Mouse (Mus musculus) hindbrain, embryonic 13.5 days (tissue): ENCODE results near the gene Rbm39. TPM values are rescaled to one million over a fixed set of nuclear protein-coding genes. Genes with fewer than 3 reads are reported as not detected.
"Not testable (repeated sequence)": the region's sequence is repeated elsewhere in the genome, so short reads cannot be mapped to it uniquely, and the experiment has no call there.

Experiments
- ATAC-seq: fragments of 200-750 bp; cut with Nextera tagmentation; 2 replicates; pipeline ENCODE4 v1.8.0; 2017; ENCODE audit warnings: moderate TSS enrichment; ENCODE audit not compliant: low FRiP score
- H3K27ac ChIP-seq: fragments of 300-500 bp; sonication (generic); 2 replicates; pipeline ENCODE4 v1.5.1; 2015; ENCODE audit warnings: inconsistent platforms, mild to moderate bottlenecking, moderate library complexity
- H3K27me3 ChIP-seq: fragments of 300-500 bp; sonication (generic); 2 replicates; pipeline ENCODE4 v1.6.1; 2015; ENCODE audit warnings: mild to moderate bottlenecking, inconsistent platforms
- H3K36me3 ChIP-seq: fragments of 300-500 bp; sonication (generic); 2 replicates; pipeline ENCODE4 v1.6.1; 2015; ENCODE audit warnings: mild to moderate bottlenecking, inconsistent platforms
- H3K4me1 ChIP-seq: fragments of 300-500 bp; sonication (generic); replicated peaks from 2 replicates; pipeline ENCODE4 v1.6.1; 2015; ENCODE audit warnings: inconsistent platforms
- H3K4me2 ChIP-seq: fragments of 300-500 bp; sonication (generic); 2 replicates; pipeline ENCODE4 v1.6.1; 2015; ENCODE audit warnings: inconsistent platforms, mild to moderate bottlenecking, moderate library complexity
- H3K4me3 ChIP-seq: fragments of 300-500 bp; sonication (generic); 2 replicates; pipeline ENCODE4 v1.5.1; 2015; ENCODE audit warnings: mild to moderate bottlenecking, inconsistent platforms
- H3K9ac ChIP-seq: fragments of 300-500 bp; sonication (generic); 2 replicates; pipeline ENCODE4 v1.6.1; 2015; ENCODE audit warnings: mild to moderate bottlenecking, inconsistent platforms
- H3K9me3 ChIP-seq: fragments of 300-500 bp; sonication (generic); 2 replicates; pipeline ENCODE4 v1.6.1; 2016; ENCODE audit warnings: inconsistent platforms
- WGBS: fragments of 180-500 bp; shearing (Covaris S2); methylation state at CpG from one replicate; pipeline ENCODE4 v1.1.7; 2015; 5-methylcytosine and 5-hydroxymethylcytosine counted together
- polyA plus RNA-seq: library from polyadenylated mRNA; unstranded; fragments of >200 nt; fragmentation: Nextera tagmentation; extraction: Ambion mirVana; gene quantifications from 2 replicates; pipeline ENCODE4 v1.2.1, GENCODE M21; 2015

Gene Rbm39
- polyA plus RNA-seq, 1 experiment from 2014 or later = 565 TPM

DNA sequence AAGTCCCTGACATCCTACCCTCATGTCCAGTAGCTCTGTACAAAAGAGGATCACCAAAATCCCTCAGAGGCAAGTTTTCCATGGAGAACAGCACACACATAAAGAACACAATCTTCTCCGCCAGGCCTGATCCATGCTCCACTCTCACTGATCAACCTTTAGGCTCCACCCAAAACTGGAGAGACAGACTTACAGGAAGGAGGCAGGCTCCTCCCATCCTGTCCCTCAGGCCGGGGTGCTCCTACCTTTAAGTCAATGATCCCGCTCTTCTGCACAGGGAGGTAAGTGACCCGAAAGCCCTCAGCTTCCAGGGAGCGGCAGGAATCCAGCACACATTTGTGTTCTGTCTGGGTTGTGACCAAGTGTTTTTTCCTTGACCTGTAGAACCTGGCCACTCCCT is 45.9 kb downstream of the Rbm39 start:
- Histone ChIP-seq H3K27ac (no peak overlapping the region), H3K9me3 (no peaks in the 10 kb centered on the region), H3K4me3 (no peak overlapping the region), H3K9ac (no peak overlapping the region), H3K4me2 (no peak overlapping the region), H3K4me1 (no peaks in the 10 kb centered on the region), H3K27me3 (no peaks in the 10 kb centered on the region), H3K36me3 (peaks cover 22% of the 10 kb centered on the region)
- ATAC-seq = no peak
- 95% methylated on average over 5 of the region's 5 CpGs for WGBS

- H3K4me2 ChIP-seq = no peak within 1 kb of the TSS
- no peaks in the 10 kb centered on the region for H3K9me3 ChIP-seq
- H3K4me3 ChIP-seq = no peak within 1 kb of the TSS
- H3K4me1 ChIP-seq = no peaks in the 10 kb centered on the region
- H3K36me3 ChIP-seq = peaks cover 59% of the 10 kb centered on the region
- no peak within 1 kb of the TSS for H3K27ac ChIP-seq
- 96% methylated on average over 5 of the region's 5 CpGs for WGBS
- ATAC-seq = no peak
- H3K27me3 ChIP-seq = no peaks in the 10 kb centered on the region
- H3K9ac ChIP-seq = no peak within 1 kb of the TSS
Measured at GRCm38 (mm10) chr2:156126992-156127391, 53.0 kb downstream of the Rbm39 start, which contains the start of gene Gm28036. Gene Gm28036, minus strand, starts transcription at chr2:156127092.

DNA sequence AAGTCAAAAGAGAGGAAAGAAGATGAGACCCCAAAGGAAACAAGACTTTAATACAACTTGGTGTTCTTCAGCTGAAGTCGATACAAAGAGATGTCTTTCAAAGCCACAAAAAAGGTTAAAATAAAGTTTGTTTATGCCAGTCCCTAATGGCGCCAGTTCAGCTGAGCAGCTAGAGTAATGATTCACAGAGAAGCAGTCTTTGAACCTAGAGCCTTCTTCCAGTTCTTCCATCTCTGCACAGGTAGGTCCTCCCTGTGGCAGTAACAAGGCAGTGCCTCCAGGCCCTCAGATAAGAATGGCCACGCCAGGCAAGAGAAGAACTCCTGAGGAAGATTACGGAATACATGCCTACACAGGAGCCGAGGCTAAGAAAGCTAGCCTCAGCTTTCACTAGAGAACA is 56.3 kb downstream of the Rbm39 start:
- no peaks in the 10 kb centered on the region; the same call in 1 of the 2 replicates for H3K9me3 ChIP-seq
- H3K4me2 ChIP-seq = no peak overlapping the region
- H3K4me3 ChIP-seq = no peak overlapping the region
- 95% methylated on average over 5 of the region's 5 CpGs for WGBS
- no peaks in the 10 kb centered on the region for H3K4me1 ChIP-seq
- H3K27me3 ChIP-seq = no peaks in the 10 kb centered on the region
- no peak overlapping the region for H3K9ac ChIP-seq
- H3K36me3 ChIP-seq = peaks cover 49% of the 10 kb centered on the region
- H3K27ac ChIP-seq = no peak overlapping the region
- no peak for ATAC-seq

DNA sequence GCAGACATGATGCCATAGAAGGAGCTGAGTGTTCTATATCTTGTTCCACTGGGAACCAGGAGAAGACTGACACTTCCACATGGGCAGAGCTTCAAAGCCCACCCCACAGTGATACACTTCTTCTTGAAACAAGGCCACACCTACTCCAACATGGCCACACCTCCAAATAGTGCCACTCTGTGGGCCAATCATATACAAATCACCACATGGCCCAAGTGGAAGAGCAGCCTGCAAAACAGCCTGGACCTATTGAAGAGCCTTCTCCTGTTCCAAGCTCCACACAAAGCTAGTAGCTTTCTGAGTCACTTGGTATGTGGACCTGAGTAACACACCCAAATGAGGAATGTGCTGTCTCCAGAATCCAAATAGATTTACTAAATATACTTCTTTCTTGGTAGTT is 60.5 kb downstream of the Rbm39 start:
- Histone ChIP-seq H3K27me3 (no peaks in the 10 kb centered on the region), H3K9me3 (no peaks in the 10 kb centered on the region; the same call in 1 of the 2 replicates), H3K4me2 (no peak overlapping the region), H3K27ac (no peak overlapping the region), H3K9ac (no peak overlapping the region), H3K4me3 (no peak overlapping the region), H3K4me1 (no peaks in the 10 kb centered on the region), H3K36me3 (peaks cover 18% of the 10 kb centered on the region)
- ATAC-seq = no peak

DNA sequence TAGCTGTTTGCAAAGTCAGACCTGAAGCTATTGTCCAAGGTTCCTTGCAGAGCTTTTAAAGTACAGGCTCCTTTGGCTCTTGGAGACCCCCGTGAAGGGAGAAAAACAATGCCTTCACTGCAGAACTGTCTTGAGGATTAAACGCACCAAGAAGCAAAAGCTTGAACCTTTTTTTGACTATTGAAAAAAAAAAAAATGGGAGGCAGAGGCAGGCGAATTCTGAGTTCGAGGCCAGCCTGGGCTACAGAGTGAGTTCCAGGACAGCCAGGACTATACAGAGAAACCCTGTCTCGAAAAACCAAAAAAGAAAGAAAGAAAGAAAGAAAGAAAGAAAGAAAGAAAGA is 68.0 kb downstream of the Rbm39 start:
- not testable (repeated sequence) for H3K27me3 ChIP-seq, H3K9me3 ChIP-seq, H3K36me3 ChIP-seq, ATAC-seq
- 28% methylated on average over 5 of the region's 5 CpGs for WGBS
- peak overlapping the region; percentile 96 for H3K9ac ChIP-seq
- H3K4me2 ChIP-seq = peak overlapping the region; percentile 49
- H3K27ac ChIP-seq = peak overlapping the region; percentile 94
- H3K4me3 ChIP-seq = peak overlapping the region; percentile 99
- H3K4me1 ChIP-seq = peaks cover 17% of the 10 kb centered on the region

GRCm38 (mm10) chr2:156111358-156112079 is 68.5 kb downstream of the Rbm39 start, which contains the start of the genes Cpne1 and Rbm12:
Gene Cpne1, minus strand, starts transcription at chr2:156111965.
Gene Rbm12, minus strand, starts transcription at chr2:156111978.
- Histone ChIP-seq H3K4me2 (peak within 1 kb of the TSS; percentile 71), H3K4me3 (peak within 1 kb of the TSS; percentile 99), H3K4me1 (peaks cover 19% of the 10 kb centered on the region), H3K36me3 (no peaks in the 10 kb centered on the region), H3K27me3 (no peaks in the 10 kb centered on the region), H3K9ac (peak within 1 kb of the TSS; percentile 96), H3K9me3 (no peaks in the 10 kb centered on the region), H3K27ac (peak within 1 kb of the TSS; percentile 94)
- WGBS = under 1% methylated on average over 73 of the region's 74 CpGs
- ATAC-seq = peak; percentile 96

- Histone ChIP-seq H3K4me2 (peak overlapping the region; percentile 71), H3K27me3 (no peaks in the 10 kb centered on the region), H3K4me1 (peaks cover 24% of the 10 kb centered on the region), H3K9ac (peak overlapping the region; percentile 96), H3K9me3 (no peaks in the 10 kb centered on the region), H3K27ac (peak overlapping the region; percentile 94), H3K4me3 (peak overlapping the region; percentile 99), H3K36me3 (no peaks in the 10 kb centered on the region)
- ATAC-seq = peak; percentile 74
- 2% methylated on average over 16 of the region's 16 CpGs for WGBS
Measured at GRCm38 (mm10) chr2:156110627-156111357, 69.2 kb downstream of the Rbm39 start.

Other genes starting within 250 kb of the Rbm39 start
- gene Uqcc1, start 249.9 kb downstream of the Rbm39 start, polyA plus RNA-seq = 57.6 and 59.6 TPM in 2 replicates
- 0.16 TPM in 1 of 2 replicates, not detected in the other for gene Gm15557, start 239.5 kb downstream of the Rbm39 start, polyA plus RNA-seq
- 2.0 and 3.6 TPM in 2 replicates for gene Gdf5, start 234.9 kb downstream of the Rbm39 start, polyA plus RNA-seq
- 18.1 and 18.7 TPM in 2 replicates for gene Cep250, start 223.8 kb downstream of the Rbm39 start, polyA plus RNA-seq
- gene 6430550D23Rik, start 172.3 kb downstream of the Rbm39 start, polyA plus RNA-seq = 1.8 and 2.4 TPM in 2 replicates
- 371 and 377 TPM in 2 replicates for gene Ergic3, start 172.2 kb downstream of the Rbm39 start, polyA plus RNA-seq
- not detected in 2 replicates for gene Fer1l4, start 127.3 kb downstream of the Rbm39 start, polyA plus RNA-seq
- gene Spag4, start 115.1 kb downstream of the Rbm39 start, polyA plus RNA-seq = 5.1 and 5.8 TPM in 2 replicates
- 32.0 and 34.6 TPM in 2 replicates for gene Cpne1, start 68.3 kb downstream of the Rbm39 start, polyA plus RNA-seq
- gene Rbm12, start 68.3 kb downstream of the Rbm39 start, polyA plus RNA-seq = 27.9 and 29.1 TPM in 2 replicates
- gene Gm28036, start 53.1 kb downstream of the Rbm39 start, polyA plus RNA-seq = 21.6 and 24.1 TPM in 2 replicates
- 443 and 462 TPM in 2 replicates for gene Romo1, start 36.2 kb downstream of the Rbm39 start, polyA plus RNA-seq
- 30.0 and 35.7 TPM in 2 replicates for gene Nfs1, start 36.1 kb downstream of the Rbm39 start, polyA plus RNA-seq
- 102 and 107 TPM in 2 replicates for gene Phf20, start 16.2 kb upstream of the Rbm39 start, polyA plus RNA-seq
- 6.3 and 7.7 TPM in 2 replicates for gene Cnbd2, start 132.1 kb upstream of the Rbm39 start, polyA plus RNA-seq
- 84.7 and 95.3 TPM in 2 replicates for gene Scand1, start 132.5 kb upstream of the Rbm39 start, polyA plus RNA-seq
- gene Epb41l1, start 240.7 kb upstream of the Rbm39 start, polyA plus RNA-seq = 11.3 and 11.5 TPM in 2 replicates